Mouse (Mus musculus): Measurements from ENCODE around the gene Rspo3. TPM values are rescaled to one million over a fixed set of nuclear protein-coding genes. Genes with fewer than 3 reads are reported as not detected.

The Rspo3 gene
- polyA plus RNA-seq, 1 experiment from 2014 or later, result 9.5 TPM

GRCm38 (mm10) chr10:29532821-29533715, 2.6 kb downstream of the Rspo3 start:
- Histone ChIP-seq H3K9ac (peak overlapping the region; percentile 81), H3K36me3 (no peaks in the 10 kb centered on the region), H3K4me3 (peak overlapping the region; percentile 67), H3K27ac (replicated peaks) (peak overlapping the region; percentile 51; the same call in 1 of the 2 replicates), H3K4me1 (peaks cover 40% of the 10 kb centered on the region), H3K27me3 (replicated peaks) (peaks cover 29% of the 10 kb centered on the region), H3K9me3 (no peaks in the 10 kb centered on the region), H3K4me2 (peak overlapping the region; percentile 90)
- no peak for ATAC-seq (ENCODE audit: extremely low read depth, insufficient number of reproducible peaks, low FRiP score, low TSS enrichment)
- under 1% methylated on average over 30 of the region's 30 CpGs for WGBS

DNA sequence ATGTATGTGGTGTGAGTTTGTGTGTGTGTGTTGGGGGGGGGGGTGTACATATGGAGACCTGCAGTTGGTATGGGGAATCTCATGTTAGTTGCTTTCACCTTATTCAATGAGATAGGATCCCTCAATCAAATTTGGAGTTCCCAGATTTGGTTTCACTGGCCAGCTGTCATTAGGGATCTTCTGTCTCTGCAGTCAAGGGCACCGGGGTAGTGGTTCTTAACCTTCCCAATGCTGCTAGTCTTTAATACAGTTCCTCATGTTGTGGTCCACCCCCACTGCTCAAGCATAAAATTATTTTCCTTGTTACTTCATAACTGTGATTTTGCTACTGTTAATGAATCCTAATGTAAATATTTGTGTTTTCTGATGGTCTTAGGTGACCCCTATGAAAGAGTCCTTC, 22.1 kb downstream of the Rspo3 start:
- no peak for ATAC-seq (ENCODE audit: extremely low read depth, insufficient number of reproducible peaks, low FRiP score, low TSS enrichment)
- Histone ChIP-seq H3K27me3 (replicated peaks) (no peaks in the 10 kb centered on the region), H3K36me3 (no peaks in the 10 kb centered on the region), H3K4me2 (no peak overlapping the region), H3K4me3 (no peak overlapping the region), H3K4me1 (no peaks in the 10 kb centered on the region), H3K9me3 (no peaks in the 10 kb centered on the region), H3K27ac (replicated peaks) (no peak overlapping the region), H3K9ac (no peak overlapping the region)
- 86% methylated on average over 1 of the region's 1 CpGs for WGBS

GRCm38 (mm10) chr10:29508167-29508566, 27.5 kb downstream of the Rspo3 start:
- no peak overlapping the region for H3K4me2 ChIP-seq
- ATAC-seq (ENCODE audit: extremely low read depth, insufficient number of reproducible peaks, low FRiP score, low TSS enrichment), result no peak
- 44% methylated on average over 2 of the region's 2 CpGs for WGBS

GRCm38 (mm10) chr10:29497205-29497822, 38.4 kb downstream of the Rspo3 start:
- no peaks in the 10 kb centered on the region for H3K27me3 ChIP-seq (replicated peaks)
- H3K4me2 ChIP-seq, result no peak overlapping the region
- ATAC-seq (ENCODE audit: extremely low read depth, insufficient number of reproducible peaks, low FRiP score, low TSS enrichment), result no peak
- no peaks in the 10 kb centered on the region for H3K9me3 ChIP-seq
- H3K27ac ChIP-seq (replicated peaks), result no peak overlapping the region
- H3K4me3 ChIP-seq, result no peak overlapping the region
- H3K4me1 ChIP-seq, result no peaks in the 10 kb centered on the region
- H3K9ac ChIP-seq, result no peak overlapping the region
- H3K36me3 ChIP-seq, result no peaks in the 10 kb centered on the region
- 69% methylated on average over 3 of the region's 3 CpGs for WGBS

More at GRCm38 (mm10) chr10:29508167-29508566, 27.5 kb downstream of the Rspo3 start:
- Histone ChIP-seq H3K4me1 (no peaks in the 10 kb centered on the region), H3K27me3 (replicated peaks) (no peaks in the 10 kb centered on the region), H3K27ac (replicated peaks) (no peak overlapping the region), H3K36me3 (no peaks in the 10 kb centered on the region), H3K4me3 (no peak overlapping the region), H3K9me3 (no peaks in the 10 kb centered on the region), H3K9ac (no peak overlapping the region)

DNA sequence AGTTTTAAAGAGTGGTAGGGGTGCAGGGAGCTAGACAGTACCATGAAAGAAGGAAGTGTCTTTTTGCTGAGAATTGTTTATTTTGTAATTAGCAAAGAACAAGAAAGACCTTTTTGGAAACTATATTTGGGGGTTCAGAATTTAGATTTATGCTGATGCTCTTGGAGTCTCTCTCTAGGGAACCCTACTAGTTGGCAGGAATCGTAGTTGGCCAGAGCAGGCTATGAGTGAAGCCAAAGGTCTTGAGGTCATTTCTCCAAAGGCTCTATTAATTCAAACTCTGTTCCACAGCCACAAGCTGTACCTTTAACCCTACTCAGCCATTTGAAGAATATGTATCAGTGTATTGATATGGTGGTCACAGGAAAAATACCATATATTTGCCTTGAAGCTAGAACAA, 41.7 kb downstream of the Rspo3 start:
- ATAC-seq (ENCODE audit: extremely low read depth, insufficient number of reproducible peaks, low FRiP score, low TSS enrichment), result no peak
- Histone ChIP-seq H3K27ac (replicated peaks) (no peak overlapping the region), H3K27me3 (replicated peaks) (no peaks in the 10 kb centered on the region), H3K4me3 (no peak overlapping the region), H3K4me2 (no peak overlapping the region), H3K4me1 (no peaks in the 10 kb centered on the region), H3K9ac (no peak overlapping the region), H3K36me3 (no peaks in the 10 kb centered on the region), H3K9me3 (no peaks in the 10 kb centered on the region)
- 67% methylated on average over 1 of the region's 1 CpGs for WGBS

GRCm38 (mm10) chr10:29480945-29481344, 54.7 kb downstream of the Rspo3 start:
- H3K36me3 ChIP-seq, result no peaks in the 10 kb centered on the region
- no peak for ATAC-seq (ENCODE audit: extremely low read depth, insufficient number of reproducible peaks, low FRiP score, low TSS enrichment)
- no peak overlapping the region for H3K4me2 ChIP-seq
- H3K9me3 ChIP-seq, result no peaks in the 10 kb centered on the region
- no peak overlapping the region for H3K9ac ChIP-seq
- no peak overlapping the region for H3K4me3 ChIP-seq
- no peaks in the 10 kb centered on the region for H3K27me3 ChIP-seq (replicated peaks)
- H3K4me1 ChIP-seq, result no peaks in the 10 kb centered on the region
- no peak overlapping the region for H3K27ac ChIP-seq (replicated peaks)
- 44% methylated on average over 1 of the region's 1 CpGs for WGBS

DNA sequence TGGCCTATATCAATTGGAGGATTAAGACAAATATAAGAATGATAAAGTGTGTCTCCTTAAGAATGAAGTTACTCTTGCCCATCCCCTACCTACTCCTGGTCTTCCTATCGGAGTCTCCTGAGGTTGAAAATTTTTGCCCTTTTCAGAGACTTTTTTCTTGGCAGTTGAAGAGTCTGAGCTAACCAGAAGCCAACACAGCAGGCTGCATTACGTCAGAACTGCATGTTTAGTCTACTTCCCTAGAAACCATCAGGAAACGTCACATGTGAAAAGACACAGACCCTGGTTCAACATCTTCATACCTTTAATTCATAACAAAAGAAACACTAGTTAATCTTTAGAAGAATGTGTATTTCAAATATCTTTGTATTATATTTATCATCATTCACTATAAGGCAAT, 56.3 kb downstream of the Rspo3 start:
- no peak for ATAC-seq (ENCODE audit: extremely low read depth, insufficient number of reproducible peaks, low FRiP score, low TSS enrichment)
- Histone ChIP-seq H3K36me3 (no peaks in the 10 kb centered on the region), H3K27ac (replicated peaks) (no peak overlapping the region), H3K9me3 (no peaks in the 10 kb centered on the region), H3K27me3 (replicated peaks) (no peaks in the 10 kb centered on the region), H3K9ac (no peak overlapping the region), H3K4me3 (no peak overlapping the region), H3K4me1 (no peaks in the 10 kb centered on the region), H3K4me2 (no peak overlapping the region)
- WGBS, result 53% methylated on average over 3 of the region's 3 CpGs

GRCm38 (mm10) chr10:29470454-29470853, 65.2 kb downstream of the Rspo3 start:
- 35% methylated on average over 5 of the region's 5 CpGs for WGBS
- ATAC-seq (ENCODE audit: extremely low read depth, insufficient number of reproducible peaks, low FRiP score, low TSS enrichment), result no peak
- Histone ChIP-seq H3K36me3 (no peaks in the 10 kb centered on the region), H3K4me3 (no peak overlapping the region), H3K27ac (replicated peaks) (no peak overlapping the region), H3K9me3 (no peaks in the 10 kb centered on the region), H3K4me1 (no peaks in the 10 kb centered on the region), H3K27me3 (replicated peaks) (no peaks in the 10 kb centered on the region), H3K4me2 (no peak overlapping the region), H3K9ac (no peak overlapping the region)

- WGBS, result 64% methylated on average over 3 of the region's 3 CpGs
- H3K36me3 ChIP-seq, result no peaks in the 10 kb centered on the region
- H3K4me3 ChIP-seq, result no peak overlapping the region
- ATAC-seq (ENCODE audit: extremely low read depth, insufficient number of reproducible peaks, low FRiP score, low TSS enrichment), result no peak
- no peak overlapping the region for H3K9ac ChIP-seq
- H3K9me3 ChIP-seq, result no peaks in the 10 kb centered on the region
- H3K27ac ChIP-seq (replicated peaks), result no peak overlapping the region
- no peak overlapping the region for H3K4me2 ChIP-seq
- peaks cover 9% of the 10 kb centered on the region; the same call in 1 of the 2 replicates for H3K4me1 ChIP-seq
- H3K27me3 ChIP-seq (replicated peaks), result no peaks in the 10 kb centered on the region
Measured at GRCm38 (mm10) chr10:29460100-29460499, 75.6 kb downstream of the Rspo3 start.

DNA sequence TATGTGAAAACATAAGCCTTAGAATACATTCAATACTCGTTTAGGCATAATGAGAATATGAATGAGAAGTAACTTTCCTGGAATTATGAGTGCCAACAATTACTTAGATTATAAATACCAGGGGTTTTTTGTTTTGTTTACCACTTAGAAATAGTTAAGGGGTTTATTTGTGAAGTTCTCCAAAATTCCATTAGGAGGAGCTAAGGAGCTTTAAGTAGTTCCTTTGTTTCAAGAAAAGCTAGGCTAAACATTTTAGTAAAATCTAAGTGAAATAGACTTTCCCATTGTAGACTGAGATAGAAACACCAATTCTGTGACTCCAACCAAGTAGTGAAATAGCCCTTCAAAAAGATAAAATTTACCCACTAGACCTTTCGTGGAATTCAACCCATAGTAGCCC, 76.0 kb downstream of the Rspo3 start:
- Histone ChIP-seq H3K27ac (replicated peaks) (no peak overlapping the region), H3K9ac (no peak overlapping the region), H3K36me3 (no peaks in the 10 kb centered on the region), H3K9me3 (no peaks in the 10 kb centered on the region), H3K4me3 (no peak overlapping the region), H3K4me1 (peaks cover 9% of the 10 kb centered on the region; the same call in 1 of the 2 replicates), H3K27me3 (replicated peaks) (no peaks in the 10 kb centered on the region), H3K4me2 (no peak overlapping the region)
- no peak for ATAC-seq (ENCODE audit: extremely low read depth, insufficient number of reproducible peaks, low FRiP score, low TSS enrichment)
- WGBS, result 68% methylated on average over 2 of the region's 2 CpGs

DNA sequence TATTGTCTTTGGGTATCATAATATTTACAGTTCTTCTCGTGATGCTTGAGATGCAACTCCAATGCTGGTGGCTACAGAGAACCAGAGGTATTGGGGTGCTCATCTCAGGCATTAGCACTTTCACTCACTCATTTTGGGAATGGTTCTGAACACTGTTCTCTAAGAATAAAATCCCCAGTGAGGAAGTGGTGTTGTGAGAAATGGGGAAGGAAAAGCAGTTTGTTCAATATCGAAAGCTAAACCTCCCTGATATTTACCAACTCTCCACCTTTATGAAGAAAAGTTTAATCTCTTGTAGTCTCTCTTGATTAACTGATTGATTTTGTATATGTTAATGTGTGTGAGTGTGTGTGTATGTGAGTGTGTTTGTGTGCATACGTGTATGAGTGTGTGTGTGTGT, 90.6 kb downstream of the Rspo3 start:
- Histone ChIP-seq H3K4me3 (no peak overlapping the region), H3K9ac (no peak overlapping the region), H3K4me1 (no peaks in the 10 kb centered on the region), H3K27me3 (replicated peaks) (no peaks in the 10 kb centered on the region), H3K36me3 (no peaks in the 10 kb centered on the region), H3K4me2 (no peak overlapping the region), H3K9me3 (no peaks in the 10 kb centered on the region), H3K27ac (replicated peaks) (no peak overlapping the region)
- WGBS, result 69% methylated on average over 3 of the region's 3 CpGs
- no peak for ATAC-seq (ENCODE audit: extremely low read depth, insufficient number of reproducible peaks, low FRiP score, low TSS enrichment)
